Mouse (Mus musculus) heart, postnatal 0 days (tissue): ENCODE measurements around the gene Gtf2i. TPM values are rescaled to one million over a fixed set of nuclear protein-coding genes. Genes with fewer than 3 reads are reported as not detected.
A peak's percentile ranks its signal among the peaks of the same experiment; 100 is the strongest.

Source experiments
- ATAC-seq: fragments of 200-750 bp; cut with Nextera tagmentation; 2 replicates; pipeline ENCODE4 v1.8.0; 2017; ENCODE audit warnings: low read depth, moderate number of reproducible peaks, moderate library complexity; ENCODE audit not compliant: insufficient read depth
- DNase-seq: peaks from one replicate; pipeline ENCODE4 v3.0.0-alpha.2; 2016; ENCODE audit warnings: low spot score
- H3K27ac ChIP-seq: fragments of 300-500 bp; sonication (generic); 2 replicates; pipeline ENCODE4 v1.5.1; 2014; ENCODE audit warnings: low read depth, mild to moderate bottlenecking
- H3K27me3 ChIP-seq: fragments of 300-500 bp; sonication (generic); 2 replicates; pipeline ENCODE4 v1.6.1; 2014; ENCODE audit warnings: low read length, mixed read lengths; ENCODE audit not compliant: control insufficient read depth, insufficient read depth
- H3K36me3 ChIP-seq: fragments of 300-500 bp; sonication (generic); replicated peaks from 2 replicates; pipeline ENCODE4 v1.6.1; 2014; ENCODE audit warnings: low read length, mixed read lengths; ENCODE audit not compliant: control insufficient read depth, insufficient read depth
- H3K4me1 ChIP-seq: fragments of 300-500 bp; sonication (generic); 2 replicates; pipeline ENCODE4 v1.6.1; 2014; ENCODE audit warnings: antibody characterized with exemption; ENCODE audit not compliant: control insufficient read depth, insufficient read depth
- H3K4me2 ChIP-seq: fragments of 300-500 bp; sonication (generic); 2 replicates; pipeline ENCODE4 v1.6.1; 2014; ENCODE audit warnings: low read depth, mild to moderate bottlenecking, low read length, moderate library complexity
- H3K4me3 ChIP-seq: fragments of 300-500 bp; sonication (generic); 2 replicates; pipeline ENCODE4 v1.5.1; 2014; ENCODE audit warnings: low read depth, low read length
- H3K9ac ChIP-seq: fragments of 300-500 bp; sonication (generic); replicated peaks from 2 replicates; pipeline ENCODE4 v1.6.1; 2014; ENCODE audit warnings: low read depth, low read length, mixed read lengths
- H3K9me3 ChIP-seq: fragments of 300-500 bp; sonication (generic); replicated peaks from 2 replicates; pipeline ENCODE4 v1.6.1; 2016; ENCODE audit warnings: low read length; ENCODE audit not compliant: control insufficient read depth
- CTCF ChIP-seq: IDR thresholded peaks from 2 replicates; pipeline ENCODE4 v1.5.1; 2016; ENCODE audit warnings: antibody characterized with exemption, control low read depth, low read depth
- EP300 ChIP-seq: IDR thresholded peaks from 2 replicates; pipeline ENCODE4 v1.6.1; 2016; ENCODE audit warnings: antibody characterized with exemption, low read depth
- WGBS: fragments of 180-500 bp; shearing (Covaris S2); extraction: QIAGEN DNeasy Blood & Tissue Kit; methylation state at CpG from one replicate; pipeline ENCODE4 v1.1.7; 2014; 5-methylcytosine and 5-hydroxymethylcytosine counted together
- polyA plus RNA-seq: library from polyadenylated mRNA; unstranded; fragments of >200 nt; fragmentation: Nextera tagmentation; extraction: Ambion mirVana; gene quantifications from 2 replicates; pipeline ENCODE4 v1.2.1, GENCODE M21; 2015
- total RNA-seq: library from RNA; depleted of rRNA; stranded (reverse); fragments of >200 nt; gene quantifications from 2 replicates; pipeline ENCODE4 v1.2.3, GENCODE M21; 2014; ENCODE audit warnings: low replicate concordance

The Gtf2i gene
- total and polyA plus RNA-seq, 2 experiments from 2014 or later = 81.9 to 97.1 TPM

GRCm38 (mm10) chr5:134313451-134314067 is 1.0 kb downstream of the Gtf2i start:
- under 1% methylated on average over 67 of the region's 68 CpGs for WGBS
- Histone ChIP-seq H3K9me3 (no peaks in the 10 kb centered on the region), H3K36me3 (peaks cover 25% of the 10 kb centered on the region), H3K4me1 (peaks cover 4% of the 10 kb centered on the region; the same call in 1 of the 2 replicates), H3K27me3 (no peaks in the 10 kb centered on the region), H3K27ac (peak overlapping the region; percentile 100), H3K9ac (peak overlapping the region; percentile 97), H3K4me2 (peak overlapping the region; percentile 71), H3K4me3 (peak overlapping the region; percentile 80)
- peak; percentile 51; the same call in 1 of the 2 replicates for TF ChIP-seq EP300
- no peak for TF ChIP-seq CTCF
- ATAC-seq (peak; percentile 76), DNase-seq (peak; percentile 94)

DNA sequence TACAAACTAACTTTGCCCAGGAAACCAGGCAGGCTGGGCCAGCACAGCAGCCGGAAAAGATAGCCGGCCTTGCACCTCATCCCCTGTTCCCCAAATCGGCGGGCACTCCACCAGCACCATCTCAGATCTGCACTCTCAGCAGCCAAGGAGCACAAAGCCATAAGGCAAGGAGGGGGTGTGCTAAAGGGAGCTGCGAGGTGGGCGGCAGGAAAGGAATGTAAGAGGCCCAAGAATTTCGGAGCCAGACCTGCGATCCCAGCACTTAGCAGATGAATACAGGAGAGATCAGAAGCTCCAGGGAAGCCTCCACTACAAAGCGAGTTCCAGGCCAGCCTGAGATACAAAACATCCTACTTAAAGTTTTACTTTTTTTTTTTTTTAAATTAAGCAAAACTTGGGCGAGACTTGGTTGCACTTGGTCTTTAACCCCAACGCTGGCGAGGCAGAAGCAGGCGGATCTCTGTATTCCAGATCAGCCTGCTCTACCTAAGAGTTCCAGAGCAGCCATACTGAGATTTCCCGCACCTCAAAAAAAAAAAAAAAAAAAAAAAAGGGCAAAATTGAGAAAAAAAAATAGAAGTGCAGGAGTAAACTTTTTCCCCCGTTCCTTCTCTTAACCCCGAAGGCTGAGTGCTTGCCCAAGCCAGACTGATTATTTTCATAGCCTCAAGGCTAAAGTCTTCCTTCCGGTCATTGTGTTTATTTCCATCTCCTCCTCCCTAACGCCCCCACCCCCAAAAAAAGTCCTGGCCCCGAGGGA is 1.7 kb downstream of the Gtf2i start:
- Histone ChIP-seq H3K36me3 (peaks cover 25% of the 10 kb centered on the region), H3K4me1 (peaks cover 4% of the 10 kb centered on the region; the same call in 1 of the 2 replicates), H3K27ac (peak overlapping the region; percentile 100), H3K4me3 (peak overlapping the region; percentile 80), H3K27me3 (no peaks in the 10 kb centered on the region), H3K9me3 (no peaks in the 10 kb centered on the region), H3K4me2 (peak overlapping the region; percentile 71), H3K9ac (peak overlapping the region; percentile 97)
- WGBS = 6% methylated on average over 19 of the region's 19 CpGs
- no peak for DNase-seq
- TF ChIP-seq EP300 (no peak; the same call in 1 of the 2 replicates), CTCF (no peak)
- no peak for ATAC-seq

DNA sequence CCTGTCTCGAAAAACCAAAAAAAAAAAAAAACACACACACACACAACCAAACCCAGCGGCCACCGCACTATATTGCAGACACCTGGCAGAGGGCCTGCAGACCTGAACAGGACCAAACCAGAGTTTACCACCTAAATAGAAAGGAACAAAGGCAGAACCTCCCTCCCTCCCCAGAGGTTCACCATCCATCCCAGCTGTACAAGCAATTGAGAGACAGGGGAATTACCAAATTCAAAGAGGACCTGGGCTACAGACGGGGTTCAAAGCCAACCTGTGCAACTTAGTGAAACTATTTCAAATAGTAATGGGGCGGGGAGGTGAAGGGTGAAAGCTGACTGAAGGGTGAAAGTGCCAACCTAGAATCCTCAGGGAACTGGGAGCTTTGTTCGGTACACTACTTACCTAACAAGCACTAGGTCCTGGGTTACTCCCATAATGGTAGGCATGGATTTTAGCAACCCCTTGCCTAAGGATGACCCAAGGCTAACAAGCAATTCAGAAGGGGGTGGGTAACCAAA is 2.6 kb downstream of the Gtf2i start:
- Histone ChIP-seq H3K9ac (0 out of 2 replicates have a peak overlapping the region, but pooled peaks have one; percentile 97), H3K27me3 (no peaks in the 10 kb centered on the region), H3K4me3 (no peak overlapping the region; the same call in 1 of the 2 replicates), H3K4me1 (peaks cover 4% of the 10 kb centered on the region; the same call in 1 of the 2 replicates), H3K4me2 (peak overlapping the region; percentile 71), H3K9me3 (no peaks in the 10 kb centered on the region), H3K27ac (peak overlapping the region; percentile 100), H3K36me3 (peaks cover 25% of the 10 kb centered on the region)
- TF ChIP-seq EP300 (no peak), CTCF (no peak)
- ATAC-seq (no peak), DNase-seq (no peak)
- WGBS = 69% methylated on average over 6 of the region's 6 CpGs

DNA sequence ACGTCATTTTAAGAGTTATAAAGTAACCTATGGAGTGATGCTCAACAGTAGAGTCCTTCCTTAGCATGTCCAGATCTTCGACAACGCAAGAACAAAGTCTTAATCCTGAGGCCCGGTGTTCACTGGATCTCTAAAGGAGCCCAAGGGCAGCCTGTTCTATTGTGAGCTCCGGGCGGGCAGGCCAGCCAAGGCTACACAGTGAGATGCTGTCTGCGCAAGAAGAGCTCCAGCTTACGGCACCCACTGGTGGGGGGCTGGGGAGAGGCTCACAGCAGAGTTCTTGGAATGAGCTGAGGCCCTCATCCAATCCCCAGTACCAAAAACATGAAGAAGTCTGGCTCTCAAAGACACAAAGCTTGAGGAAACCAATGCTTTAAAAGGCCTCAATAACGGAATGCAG is 4.4 kb downstream of the Gtf2i start:
- no peak for DNase-seq
- Histone ChIP-seq H3K4me3 (no peak overlapping the region), H3K27me3 (no peaks in the 10 kb centered on the region), H3K9ac (no peak overlapping the region), H3K4me2 (no peak overlapping the region), H3K36me3 (peaks cover 34% of the 10 kb centered on the region), H3K9me3 (no peaks in the 10 kb centered on the region), H3K27ac (no peak overlapping the region), H3K4me1 (no peaks in the 10 kb centered on the region)
- ATAC-seq = no peak
- TF ChIP-seq EP300 (no peak), CTCF (no peak)
- WGBS = 94% methylated on average over 9 of the region's 9 CpGs

GRCm38 (mm10) chr5:134309345-134309744 is 5.2 kb downstream of the Gtf2i start:
- no peak for TF ChIP-seq EP300
- TF ChIP-seq CTCF = no peak
- Histone ChIP-seq H3K4me1 (no peaks in the 10 kb centered on the region), H3K27ac (no peak overlapping the region), H3K4me2 (no peak overlapping the region), H3K36me3 (peaks cover 40% of the 10 kb centered on the region), H3K4me3 (no peak overlapping the region), H3K9ac (no peak overlapping the region), H3K27me3 (no peaks in the 10 kb centered on the region), H3K9me3 (no peaks in the 10 kb centered on the region)
- 96% methylated on average over 1 of the region's 1 CpGs for WGBS
- ATAC-seq (no peak), DNase-seq (no peak)
